Mouse (Mus musculus) thymus, postnatal 25 days (tissue): Measurements from ENCODE around the gene Trib2.

Experiments used
- DNase-seq: peaks from one replicate; pipeline ENCODE4 v3.0.0; 2022

Gene Trib2

DNA sequence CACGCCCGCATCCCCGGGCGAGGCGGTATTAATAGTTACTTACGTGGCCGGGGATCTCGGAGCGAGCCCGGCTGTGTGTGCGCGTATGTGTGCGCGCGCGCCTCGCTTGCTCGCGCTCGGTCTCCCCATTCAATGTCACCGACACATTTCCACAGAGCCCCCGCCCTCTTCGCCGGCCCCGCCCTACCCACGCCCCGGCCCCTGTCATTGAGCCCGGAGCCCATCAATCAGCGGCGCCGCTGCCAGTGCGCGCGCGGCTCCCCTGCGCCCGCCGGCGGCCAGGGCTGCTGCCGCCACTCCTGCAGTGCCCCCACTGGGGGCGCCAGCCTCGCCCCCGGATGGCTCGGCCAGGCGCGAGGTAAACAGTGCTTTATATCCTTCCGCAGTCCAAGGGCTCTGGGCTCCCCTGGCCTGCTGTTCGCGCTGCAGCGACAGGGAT, at the start of gene Trib2:
Trib2 (minus strand) TSS at position 183 of the 439 bp plus-strand sequence.
- DNase-seq: peak; percentile 95

DNA sequence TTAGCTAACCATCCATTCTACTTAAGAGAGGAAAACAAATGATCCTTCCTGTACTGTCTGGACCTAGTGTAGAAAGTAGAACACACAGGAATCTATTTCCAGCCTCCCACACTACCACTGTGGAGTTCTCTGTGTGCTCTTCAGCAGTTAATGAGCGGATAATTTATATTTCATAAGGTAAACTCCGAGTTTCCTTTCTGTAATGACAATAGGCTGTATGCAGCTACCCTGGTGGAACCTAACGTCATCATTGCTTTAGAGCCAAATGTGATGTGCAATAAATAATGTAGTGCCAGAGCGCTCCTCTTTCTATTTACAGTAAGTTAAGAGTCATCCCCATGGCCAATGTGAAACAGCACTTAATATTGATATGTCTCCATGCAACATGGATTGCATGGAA, 41.3 kb upstream of the Trib2 start:
- DNase-seq: no peak

DNA sequence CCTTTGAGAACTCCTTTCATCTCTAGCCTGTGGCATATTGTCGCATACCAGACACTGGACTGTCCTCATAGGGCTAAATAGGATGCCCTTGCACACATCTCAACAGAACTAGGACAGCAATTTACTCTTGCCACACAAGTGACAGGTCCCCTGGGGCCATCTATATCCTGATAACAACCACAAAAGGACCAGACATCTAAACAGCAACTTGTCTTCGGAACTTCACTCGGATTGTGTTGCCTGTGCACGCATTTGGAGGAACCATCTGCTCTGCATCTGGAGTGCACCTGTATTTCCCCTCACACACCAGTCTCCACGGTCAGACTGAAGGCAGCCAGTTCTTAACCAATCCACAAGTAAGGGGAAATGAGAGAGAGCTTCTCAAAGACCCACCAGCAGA, 39.2 kb upstream of the Trib2 start:
- no peak for DNase-seq

DNA sequence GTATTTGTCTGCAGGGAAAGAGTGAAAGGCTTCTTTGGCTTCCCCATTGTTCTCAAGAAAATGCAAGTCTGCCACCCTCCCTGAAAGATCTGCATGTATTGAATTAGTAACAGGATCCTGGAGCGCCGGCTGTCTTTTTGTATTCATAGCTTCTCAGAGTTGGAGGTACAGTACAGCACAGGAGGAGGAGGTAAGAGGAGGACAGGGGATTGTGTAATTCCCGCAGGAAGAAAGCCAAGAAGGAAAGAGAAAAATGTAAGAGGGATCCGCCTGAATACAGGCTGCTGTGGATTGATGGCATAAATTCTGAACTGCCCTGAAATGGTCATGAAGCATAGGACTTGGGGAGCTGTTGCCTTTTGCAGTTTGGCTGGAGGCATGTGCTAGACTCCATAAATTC, 36.1 kb upstream of the Trib2 start:
- no peak for DNase-seq

DNA sequence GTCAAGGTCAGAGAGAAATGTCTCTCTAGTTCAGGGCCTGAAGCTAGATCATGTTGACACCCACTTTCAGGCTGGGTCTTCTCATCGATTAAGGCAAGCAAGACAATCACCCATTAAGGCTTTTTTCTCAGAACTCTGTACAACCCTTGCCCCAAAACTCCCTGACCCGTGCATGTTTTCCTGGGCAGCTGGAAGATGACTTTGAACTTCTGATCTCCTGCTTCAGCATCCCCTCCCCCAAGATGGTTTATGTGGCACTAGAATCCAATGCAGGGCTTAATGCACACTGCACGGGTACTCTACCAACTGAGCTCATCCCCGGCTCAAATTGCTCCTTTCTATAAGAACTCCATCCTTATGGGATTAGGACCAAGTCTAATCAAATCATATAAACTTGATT, 35.3 kb upstream of the Trib2 start:
- DNase-seq: no peak

DNA sequence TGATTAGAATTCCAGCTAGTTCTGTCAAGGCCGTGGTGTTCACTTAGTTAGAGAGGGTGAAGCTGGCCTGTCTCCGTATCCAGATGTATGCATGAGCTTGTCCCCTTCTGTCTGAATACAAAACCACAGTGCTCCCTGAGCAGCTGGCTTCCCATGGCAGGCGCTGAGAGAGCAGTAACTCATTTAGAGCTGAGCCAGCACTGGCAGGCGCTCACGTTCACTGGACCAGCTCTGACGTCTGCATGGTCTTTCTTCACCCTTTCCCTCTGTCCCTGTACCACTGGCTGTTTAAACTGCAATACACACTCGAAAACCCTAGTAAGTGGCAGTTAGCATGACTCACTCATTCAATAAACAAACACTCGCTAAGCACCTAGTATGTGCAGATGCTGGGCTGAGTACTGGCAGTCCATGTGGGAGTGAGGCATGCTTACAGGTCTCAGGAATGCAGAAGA, 33.7 kb upstream of the Trib2 start:
- no peak for DNase-seq

DNA sequence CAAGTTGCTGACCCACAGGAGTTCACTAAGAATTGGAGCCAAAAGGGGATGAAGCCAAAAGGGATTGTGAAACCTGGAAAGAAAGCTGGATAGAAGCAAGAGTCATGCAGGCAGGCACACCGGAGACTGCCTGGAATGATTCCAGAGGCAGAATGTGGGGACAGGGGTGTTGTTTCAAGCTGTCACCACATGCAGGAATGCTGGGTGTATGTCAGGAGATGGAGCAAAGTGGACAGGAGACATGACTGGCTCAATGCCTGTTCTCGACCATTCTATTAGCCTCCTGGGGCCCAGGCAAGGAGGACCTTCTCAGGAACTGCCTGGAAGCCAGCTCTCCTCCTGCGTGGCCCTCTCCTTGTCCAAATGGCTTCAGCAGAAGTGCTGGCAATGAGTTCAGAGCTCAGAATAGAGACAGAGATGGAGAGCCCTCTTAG, 33.2 kb upstream of the Trib2 start:
- no peak for DNase-seq

DNA sequence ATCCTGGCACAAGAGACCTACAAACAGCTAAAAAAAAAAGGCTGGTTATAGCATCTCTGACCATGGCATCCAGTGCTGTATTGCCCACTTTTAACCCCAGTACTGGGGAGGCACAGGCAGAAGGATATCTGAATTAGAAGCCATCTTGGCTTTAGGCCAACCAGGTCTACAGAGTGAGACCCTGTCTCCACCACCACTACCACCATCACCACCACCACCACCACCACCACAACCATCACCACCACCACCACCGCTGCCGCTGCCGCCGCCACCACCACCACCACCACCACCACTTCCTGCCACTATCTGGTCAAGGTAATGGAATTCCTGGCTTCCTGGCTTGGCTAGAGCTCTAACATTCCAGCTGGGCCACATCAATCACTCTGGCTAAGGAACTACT, 31.7 kb upstream of the Trib2 start:
- DNase-seq: no peak

DNA sequence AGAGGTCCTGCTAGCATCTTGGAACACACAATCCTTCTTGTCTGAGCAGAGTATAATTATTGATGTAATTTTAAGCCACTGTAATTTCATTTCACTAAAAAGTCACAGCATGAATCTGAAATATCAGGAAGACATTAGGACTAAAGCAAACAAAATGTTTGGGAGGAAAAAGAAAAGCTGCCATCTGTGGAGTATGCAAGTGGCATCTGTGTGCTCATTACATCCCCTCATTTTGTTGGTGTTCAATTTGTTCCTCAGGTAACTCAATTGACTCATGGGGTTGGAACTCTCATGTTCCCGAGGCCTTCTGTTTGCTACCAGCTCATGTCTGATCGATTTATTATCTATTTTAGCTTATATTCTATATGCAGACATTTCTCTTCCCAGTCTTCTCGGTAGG, 28.0 kb upstream of the Trib2 start:
- DNase-seq: no peak

DNA sequence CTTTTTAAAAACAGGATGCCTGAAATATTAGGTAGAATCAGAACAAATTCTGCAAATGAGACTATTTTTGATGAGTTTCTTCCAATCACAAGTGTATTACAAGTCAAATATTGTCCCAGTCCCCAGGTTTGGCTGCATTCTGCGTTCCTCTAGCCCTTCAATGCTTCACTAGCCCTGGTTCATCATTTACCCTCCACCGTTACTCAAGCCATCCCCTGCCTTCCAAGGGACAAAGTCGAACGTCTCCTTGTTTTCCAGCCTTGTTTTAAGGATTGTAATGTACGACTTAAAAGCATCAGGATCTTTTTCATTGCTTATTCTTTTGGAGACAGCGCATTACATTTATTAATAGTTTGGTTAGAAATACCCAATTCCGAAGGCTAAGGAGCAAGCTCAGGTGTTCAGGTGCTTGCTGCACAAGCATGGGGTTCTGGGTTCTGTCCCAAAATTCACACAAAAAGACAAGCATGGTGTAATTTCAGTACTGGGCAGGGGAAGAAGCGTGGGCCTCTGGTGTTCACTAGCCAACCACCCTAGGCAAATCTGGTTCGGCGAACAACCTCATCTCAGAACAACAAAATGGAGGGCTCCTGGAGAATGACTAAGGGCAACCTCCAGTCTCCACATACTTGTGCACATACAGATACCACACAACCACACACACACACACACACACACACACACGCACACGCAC, 24.3 kb upstream of the Trib2 start:
- no peak for DNase-seq

DNA sequence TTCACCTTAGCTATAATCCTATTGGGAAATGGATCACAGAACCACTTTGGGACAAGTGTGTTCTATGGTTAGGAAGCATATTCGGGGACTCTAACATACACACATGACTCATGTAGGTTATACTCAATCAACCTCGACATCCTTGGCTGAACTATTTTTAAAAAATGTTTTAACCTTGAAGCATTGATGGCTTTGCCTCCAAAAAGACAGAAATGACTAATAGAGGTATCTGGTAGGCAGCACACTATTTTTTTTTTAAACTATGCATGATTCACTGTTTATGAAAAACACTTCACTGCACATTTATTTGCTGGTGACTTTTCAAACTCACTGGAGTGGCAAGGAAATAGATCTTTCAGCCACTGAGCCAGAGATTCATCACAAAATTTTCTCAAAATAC, 21.5 kb upstream of the Trib2 start:
- DNase-seq: no peak

DNA sequence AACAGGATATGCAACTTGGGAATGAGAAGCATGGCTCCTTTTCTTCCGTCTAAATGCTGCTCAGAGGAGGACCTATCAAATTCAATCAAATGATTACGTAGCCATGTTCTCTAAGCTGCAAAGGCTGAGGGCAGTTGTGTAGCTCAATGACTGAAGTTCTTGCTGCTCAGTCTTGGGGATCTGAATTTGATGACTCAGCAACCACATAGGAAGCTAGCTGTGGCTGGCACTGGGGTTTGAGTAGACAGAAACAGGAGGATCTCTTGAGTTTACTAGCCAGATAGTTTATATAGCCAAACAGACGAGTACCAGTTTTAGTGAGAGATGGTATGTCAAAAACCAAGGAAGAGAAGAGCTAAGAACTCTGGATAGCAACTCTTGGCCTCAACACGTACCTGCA, 20.8 kb upstream of the Trib2 start:
- DNase-seq: no peak

DNA sequence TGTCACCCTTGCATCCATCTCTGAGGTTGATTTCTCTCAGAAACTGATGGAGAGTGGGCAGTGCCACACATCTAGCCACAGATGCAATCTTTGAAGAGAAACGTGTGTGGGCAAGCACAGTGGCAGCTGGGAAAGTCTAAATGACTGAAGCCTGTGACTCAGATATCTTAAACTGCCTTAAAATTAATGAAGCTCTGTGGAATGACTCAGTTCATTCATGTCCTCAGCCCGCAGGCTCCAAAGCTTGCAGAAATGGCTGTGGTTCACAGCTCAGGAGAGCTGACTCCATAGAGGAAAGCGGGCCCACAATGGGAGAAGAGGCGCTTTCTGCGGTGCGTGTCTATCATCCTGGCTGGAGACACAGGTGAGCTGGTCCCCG, 15.9 kb upstream of the Trib2 start:
- no peak for DNase-seq

DNA sequence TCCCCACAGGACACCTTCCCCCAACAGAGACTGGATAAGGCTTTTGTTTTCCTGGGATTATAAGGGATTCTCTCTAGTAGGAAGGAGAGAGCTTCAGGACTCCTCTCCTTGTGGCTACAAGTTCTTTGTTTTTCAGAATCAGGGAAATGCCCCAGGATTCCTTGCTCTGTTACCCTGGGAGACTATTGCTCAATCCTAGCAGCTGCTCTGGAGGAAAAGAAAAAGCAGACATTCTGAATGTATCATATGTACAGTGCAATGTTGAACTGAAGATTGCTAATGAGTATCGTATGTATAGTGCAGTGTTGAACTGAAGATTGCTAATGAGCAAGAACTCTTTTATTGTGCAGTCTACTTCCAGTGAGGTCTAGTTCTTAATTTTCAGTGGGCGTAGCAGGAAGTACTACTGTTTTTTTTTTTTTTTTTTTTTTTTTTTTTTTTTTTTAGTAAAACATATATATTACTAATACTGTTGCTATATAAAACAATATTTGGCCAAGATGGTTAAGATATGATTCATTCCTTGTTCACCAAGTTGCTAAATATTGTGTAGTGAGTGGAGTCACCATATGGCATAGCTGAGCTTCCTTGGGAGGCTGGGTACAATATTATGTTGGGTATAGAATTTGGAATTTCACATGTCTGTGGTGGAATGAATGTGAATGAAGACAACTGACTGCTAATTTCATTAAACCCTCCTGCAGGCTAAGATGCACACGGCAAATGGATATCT, 15.4 kb upstream of the Trib2 start:
- no peak for DNase-seq

DNA sequence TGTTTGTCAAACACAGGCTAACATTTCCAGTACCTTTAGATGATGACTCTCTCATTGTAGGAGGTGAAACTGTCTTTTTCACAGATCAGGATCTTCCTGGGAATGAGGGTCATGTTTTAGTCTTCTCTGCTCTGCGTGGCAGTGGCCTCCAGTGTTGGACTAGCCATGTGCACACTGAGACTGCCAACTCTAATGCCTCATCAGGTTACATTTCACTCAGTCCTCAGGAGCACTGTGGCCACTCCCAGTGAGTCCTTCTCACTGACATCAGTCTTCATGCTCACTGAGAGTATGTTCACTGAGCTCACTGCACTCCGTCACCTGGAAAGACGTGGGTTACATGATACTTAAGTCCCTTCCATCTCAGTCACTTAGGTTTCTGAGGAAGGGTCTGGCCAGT, 14.0 kb upstream of the Trib2 start:
- DNase-seq: no peak

DNA sequence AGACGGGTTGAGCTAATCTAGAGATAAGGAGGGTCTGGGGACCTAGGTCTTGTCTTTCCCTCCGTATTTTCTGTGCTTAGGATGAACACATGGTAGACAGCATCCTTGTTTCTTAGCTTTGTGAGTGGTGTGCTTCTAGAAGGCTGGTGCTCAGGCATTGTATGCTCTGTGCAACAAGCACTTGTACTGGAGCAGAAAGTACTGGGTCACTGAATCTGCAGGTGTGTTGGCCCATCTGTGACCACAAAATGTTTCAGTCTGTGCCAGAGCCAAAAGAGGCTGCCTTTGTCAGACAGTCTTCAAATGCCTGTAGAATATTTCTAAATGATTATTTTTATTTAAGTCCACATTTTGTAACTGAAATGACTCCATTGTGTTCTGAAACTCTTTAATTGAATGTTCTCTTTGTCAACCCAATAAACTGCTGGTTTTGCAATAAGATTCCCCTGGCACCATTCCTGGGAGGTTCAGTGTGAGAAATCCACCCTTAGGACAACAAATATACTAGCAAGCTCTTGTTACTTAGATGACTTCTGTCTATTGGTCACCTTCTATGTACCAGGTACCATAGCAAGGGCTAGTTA, 12.2 kb upstream of the Trib2 start:
- DNase-seq: no peak

DNA sequence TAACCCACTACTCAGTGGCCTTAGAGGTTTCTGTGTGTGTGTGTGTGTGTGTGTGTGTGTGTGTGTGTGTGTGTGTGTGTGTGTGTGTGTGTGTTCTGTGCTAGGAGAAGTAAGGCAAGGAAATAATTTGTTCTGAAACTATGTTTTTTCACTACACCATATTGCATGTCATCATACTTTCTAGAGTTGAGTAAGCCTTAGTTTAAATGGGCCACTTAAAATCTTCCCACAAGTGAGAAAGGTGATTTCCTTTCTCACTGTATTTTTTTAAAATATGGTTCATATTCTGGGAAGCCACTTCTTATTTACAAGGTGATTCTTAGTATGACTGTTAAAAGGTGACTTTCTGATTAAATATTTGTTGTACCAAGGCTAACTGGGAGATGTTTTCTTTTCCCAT, 4.3 kb upstream of the Trib2 start:
- DNase-seq: no peak

DNA sequence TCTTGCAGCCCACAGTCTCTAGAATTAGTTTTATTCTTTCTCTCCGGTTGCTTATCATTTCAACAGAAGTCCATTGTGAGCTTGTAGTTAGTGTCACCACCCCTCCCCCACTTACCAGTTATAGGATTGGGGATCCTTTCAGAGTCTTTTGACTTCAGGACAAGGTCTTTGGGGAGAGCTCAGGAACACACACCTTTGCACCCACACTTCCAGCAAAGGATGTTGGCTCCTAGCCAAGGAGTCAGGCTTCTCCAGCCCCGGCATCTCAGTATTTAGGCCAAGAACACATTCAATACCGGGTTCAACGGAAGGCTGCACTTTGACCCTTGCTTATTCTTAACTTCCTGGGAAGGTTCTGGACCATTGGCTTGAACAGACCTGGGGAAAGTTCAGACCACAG, 643 bp upstream of the Trib2 start:
- peak; percentile 35 for DNase-seq

DNA sequence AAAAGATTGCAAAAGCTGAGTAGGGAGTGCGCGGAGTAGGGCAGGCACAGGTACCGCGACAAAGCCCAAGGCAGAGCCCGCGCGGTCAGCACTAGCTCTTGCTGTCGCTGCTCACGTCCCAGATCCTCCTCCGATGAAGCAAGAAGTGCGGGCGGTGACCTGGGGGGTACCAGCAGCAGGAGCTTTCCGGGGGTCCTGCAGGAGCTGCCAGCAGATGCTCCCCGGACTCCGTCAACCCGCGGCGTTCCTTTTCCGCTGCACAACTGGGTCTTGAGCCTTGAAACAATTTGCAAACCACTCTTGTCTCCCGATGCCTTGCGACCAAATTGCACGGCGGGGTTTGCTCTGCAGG, 492 bp downstream of the Trib2 start:
- DNase-seq: peak; percentile 78

DNA sequence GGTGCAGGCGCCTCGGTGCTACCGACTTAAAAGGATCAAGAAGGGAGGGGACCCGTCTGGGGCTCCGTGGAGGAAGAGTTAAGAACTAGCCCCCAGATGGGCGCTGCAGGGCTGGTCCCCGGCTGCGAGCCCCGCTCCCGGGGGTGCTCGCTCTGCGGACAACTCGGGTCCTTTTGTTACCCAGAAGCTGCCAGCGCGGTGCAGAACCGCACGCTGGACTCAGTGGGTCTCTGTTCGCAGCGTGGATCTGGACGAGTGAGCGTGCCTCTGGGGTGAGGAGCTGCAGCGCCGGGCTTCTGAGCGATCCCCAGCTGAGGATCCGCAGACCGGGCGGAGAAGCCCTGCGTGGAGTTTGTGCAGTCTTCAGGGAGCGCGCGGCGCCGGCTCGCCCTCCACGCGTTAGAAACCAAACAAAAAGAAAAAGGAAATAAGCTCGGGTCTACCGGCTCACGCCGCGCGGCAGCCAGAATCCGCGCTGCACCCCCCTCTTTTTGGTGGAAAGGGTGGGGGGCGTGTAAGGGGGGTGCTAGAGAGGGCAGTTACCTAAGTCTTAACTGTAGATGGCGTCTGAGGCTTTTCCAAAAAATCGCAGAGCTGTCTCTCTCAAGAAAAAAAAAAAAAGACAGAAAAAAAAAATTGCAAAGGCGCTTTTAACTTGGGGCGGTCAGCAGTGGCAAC, 1.0 kb downstream of the Trib2 start:
- peak; percentile 88 for DNase-seq

DNA sequence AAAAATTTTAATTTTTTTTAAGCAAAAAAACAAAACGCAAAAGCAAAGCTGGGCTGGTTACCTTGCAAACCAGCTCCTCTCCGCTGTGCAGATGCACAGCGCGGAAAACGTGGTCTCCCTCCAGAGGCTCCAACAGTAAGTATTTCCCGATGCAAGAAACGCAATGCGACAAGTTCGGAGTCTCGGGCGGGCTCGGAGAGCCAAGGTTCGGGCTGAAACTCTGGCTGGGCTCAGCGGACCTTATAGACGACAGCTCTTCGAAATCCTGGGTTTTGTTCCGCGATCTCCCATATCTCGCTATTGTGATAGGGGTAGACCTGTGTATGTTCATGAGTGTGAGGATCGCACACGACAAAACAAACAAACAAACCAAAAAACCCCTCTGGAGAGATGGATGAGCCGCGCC, 1.5 kb downstream of the Trib2 start:
- no peak for DNase-seq

DNA sequence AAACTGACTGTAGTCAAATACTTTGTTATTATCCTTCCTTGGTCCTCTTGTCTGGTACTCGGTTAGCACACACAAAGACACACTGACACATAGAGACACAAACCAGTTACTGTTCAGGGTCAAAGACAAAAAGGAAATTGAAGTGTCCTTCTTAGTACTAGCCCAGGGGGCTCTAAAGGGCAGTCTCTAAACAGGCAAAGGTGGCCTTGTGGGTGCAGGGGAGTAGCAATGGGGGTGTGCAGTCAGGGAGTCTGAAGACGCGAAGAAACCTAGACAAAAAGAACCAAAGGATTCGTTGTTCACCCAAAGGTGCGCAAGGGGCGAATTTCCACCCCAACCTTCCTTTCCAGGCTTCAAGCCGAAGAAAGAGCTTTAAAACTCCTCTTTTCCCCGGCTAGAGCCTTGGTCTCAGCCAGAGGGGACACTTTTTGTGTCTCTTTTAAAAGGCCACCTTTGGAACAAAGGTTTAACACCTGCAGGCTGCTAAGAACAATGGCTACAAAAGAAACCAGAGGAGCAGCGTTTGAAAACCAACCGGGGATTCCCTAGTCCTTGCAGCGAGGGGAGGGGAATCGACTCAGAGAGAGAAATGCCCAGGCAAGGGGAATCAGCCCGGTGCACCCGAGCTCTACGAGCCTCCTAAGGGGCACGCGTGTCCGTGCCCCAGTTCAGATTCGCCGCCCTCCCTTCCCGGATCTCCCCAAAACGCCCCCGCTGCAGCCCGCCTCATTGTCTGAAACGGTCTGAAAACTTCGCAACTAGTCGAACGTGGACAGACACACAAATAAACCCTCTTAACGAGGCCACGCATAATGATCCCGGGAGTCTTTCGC, 2.3 kb downstream of the Trib2 start:
- peak; percentile 73 for DNase-seq

DNA sequence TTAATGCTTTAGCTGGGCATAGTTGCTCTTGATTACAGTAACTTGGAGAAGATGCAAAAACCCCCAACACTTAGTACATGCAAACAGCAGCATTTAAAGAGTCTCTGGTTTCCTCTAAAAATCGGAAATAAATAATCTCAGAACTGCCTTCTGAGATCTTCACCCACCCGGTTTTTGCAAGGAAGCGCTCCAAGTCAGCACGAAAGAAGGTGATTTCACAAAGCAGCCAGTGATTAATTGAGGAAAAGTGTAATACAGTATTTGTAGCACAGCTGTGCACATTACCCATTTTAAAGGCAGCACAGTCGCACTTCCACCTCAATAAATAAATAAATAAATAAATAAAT, 2.9 kb downstream of the Trib2 start:
- peak; percentile 12 for DNase-seq
